Mouse (Mus musculus): ENCODE measurements at regions not wholly inside any gene's neighbourhood (a gene's known extent, or its start where the extent isn't known, plus 50 kb on each side); places are given as distances from the start of the nearest gene placed in this dataset.
A peak's percentile ranks its signal among the peaks of the same experiment; 100 is the strongest.

DNA sequence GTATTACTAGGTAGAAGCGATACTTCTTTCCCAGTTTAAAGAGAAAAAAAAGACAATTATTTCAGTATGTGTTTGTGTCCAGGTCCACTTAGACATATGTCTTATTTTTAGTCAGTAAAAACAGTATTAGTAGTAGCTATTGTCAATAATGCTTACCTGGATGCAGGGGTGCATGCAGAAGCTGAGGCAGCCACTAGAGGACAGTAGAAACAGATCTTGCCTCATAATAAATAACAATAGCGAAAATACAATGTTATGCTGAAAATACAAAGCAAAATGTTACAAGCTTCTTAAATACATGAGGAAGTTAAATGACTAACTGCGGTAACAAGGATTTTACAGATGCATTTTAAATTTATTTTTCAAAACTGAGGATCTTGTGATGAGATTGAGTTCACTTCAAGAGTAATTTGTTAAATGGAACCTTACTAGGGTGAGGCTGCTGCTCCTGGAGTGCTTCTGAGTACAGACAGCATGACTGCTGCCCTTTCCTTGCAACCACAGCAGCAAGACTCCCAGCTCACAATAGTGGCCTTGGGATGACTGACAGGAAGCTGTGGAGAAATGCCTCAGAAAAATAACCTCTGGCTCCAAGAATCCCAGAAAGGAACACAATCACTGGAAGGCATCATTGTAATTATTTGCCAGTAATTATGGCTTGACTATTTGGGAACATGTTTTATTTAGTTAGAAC, 728.8 kb downstream of the Brinp3 start:
- H3K27me3 ChIP-seq (ENCODE audit: control insufficient read depth in 1 of 2, insufficient read depth in 2 of 2, low read length in 2 of 2): no peaks in the 10 kb centered on the region
- H3K27ac ChIP-seq (ENCODE audit: control insufficient read depth, low read depth, low read length): no peak overlapping the region
- peaks cover 0 to 7% of the 10 kb centered on the region in 2 experiments; a peak in 2 of 4 replicates for H3K4me1 ChIP-seq (ENCODE audit: control insufficient read depth in 1 of 2, insufficient read depth in 2 of 2, low read length in 2 of 2)
- no peak overlapping the region for H3K4me3 ChIP-seq (ENCODE audit: control insufficient read depth in 1 of 2, insufficient read depth in 1 of 2, low read depth in 2 of 2, low read length in 2 of 2)
- no peaks in the 10 kb centered on the region for H3K36me3 ChIP-seq (ENCODE audit: control insufficient read depth in 1 of 2, insufficient read depth in 2 of 2, low read length in 2 of 2)
- H3K9ac ChIP-seq (ENCODE audit: control insufficient read depth, low read depth, low read length, poor library complexity, severe bottlenecking): no peak overlapping the region
- H3K79me2 ChIP-seq (ENCODE audit: control insufficient read depth, insufficient read depth, low read length, poor library complexity): no peaks in the 10 kb centered on the region
- peak; percentile 31 for DNase-seq (ENCODE audit: low read depth, low spot score)
- TF ChIP-seq RAD21 (IDR thresholded peaks at IDR 0.05; ENCODE audit: low read depth, low read length): peak; percentile 63
- peak; percentile 54 for TF ChIP-seq ZC3H11A (IDR thresholded peaks at IDR 0.05; ENCODE audit: low read depth, low read length)
- no peak for TF ChIP-seq CHD1 (IDR thresholded peaks at IDR 0.05; ENCODE audit: low read depth, low read length)
- no peak for TF ChIP-seq E2F4 (IDR thresholded peaks at IDR 0.05; ENCODE audit: borderline replicate concordance, low read depth, low read length)
- no peak for TF ChIP-seq GATA1 (IDR thresholded peaks at IDR 0.05; ENCODE audit: low read depth, low read length)
- no peak for TF ChIP-seq MAZ (IDR thresholded peaks at IDR 0.05; ENCODE audit: low read depth, low read length)
- TF ChIP-seq CTCF (IDR thresholded peaks at IDR 0.05 in 2 of 3, conservative IDR thresholded peaks at IDR 0.05 in 1 of 3; ENCODE audit: control insufficient read depth in 1 of 3, insufficient read depth in 1 of 3, low read depth in 2 of 3, low read length in 3 of 3, poor library complexity in 1 of 3, severe bottlenecking in 1 of 3): peak; percentile 38 to 66 (median 55)
- no peak for TF ChIP-seq ZNF384 (IDR thresholded peaks at IDR 0.05; ENCODE audit: low read depth, low read length)
- no peak for TF ChIP-seq TBP (IDR thresholded peaks at IDR 0.05; ENCODE audit: low read depth, low read length)
- TF ChIP-seq CHD2 (IDR thresholded peaks at IDR 0.05; ENCODE audit: low read length): no peak
- TF ChIP-seq POLR2AphosphoS5 (IDR thresholded peaks at IDR 0.05; ENCODE audit: borderline replicate concordance, low read depth, low read length): no peak
- TF ChIP-seq SMC3 (IDR thresholded peaks at IDR 0.05; ENCODE audit: low read depth, low read length): peak; percentile 70
- TF ChIP-seq NELFE (IDR thresholded peaks at IDR 0.05; ENCODE audit: low read depth, low read length): no peak
- H3K9me3 ChIP-seq (replicated peaks; ENCODE audit: insufficient read depth, low read length): no peaks in the 10 kb centered on the region

DNA sequence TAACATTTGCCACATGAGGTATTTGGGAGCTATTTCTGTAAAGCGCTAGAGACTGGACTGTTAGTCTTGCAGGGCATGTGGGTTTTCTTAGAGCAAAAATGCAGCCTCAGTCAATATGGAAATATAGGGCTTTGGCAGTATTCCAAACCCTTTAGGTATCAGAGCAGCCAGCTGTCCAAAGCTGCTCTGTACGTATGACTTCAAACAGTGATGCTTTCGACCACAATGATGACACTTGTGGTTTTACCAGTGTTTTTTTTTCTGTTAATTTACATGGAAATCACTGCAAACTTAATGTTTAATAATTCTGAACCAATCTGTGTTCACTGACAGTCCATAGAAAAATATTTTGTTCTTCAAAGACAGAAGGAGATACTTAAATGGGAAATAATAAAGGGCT, 743.0 kb downstream of the Brinp3 start:
- Histone ChIP-seq H3K36me3 (ENCODE audit: control insufficient read depth in 1 of 2, insufficient read depth in 2 of 2, low read length in 2 of 2) (no peaks in the 10 kb centered on the region), H3K27ac (ENCODE audit: control insufficient read depth, low read depth, low read length) (no peak overlapping the region), H3K9me3 (replicated peaks; ENCODE audit: insufficient read depth, low read length) (no peaks in the 10 kb centered on the region), H3K9ac (ENCODE audit: control insufficient read depth, low read depth, low read length, poor library complexity, severe bottlenecking) (no peak overlapping the region), H3K4me1 (ENCODE audit: control insufficient read depth in 1 of 2, insufficient read depth in 2 of 2, low read length in 2 of 2) (no peaks in the 10 kb centered on the region), H3K79me2 (ENCODE audit: control insufficient read depth, insufficient read depth, low read length, poor library complexity) (no peaks in the 10 kb centered on the region), H3K27me3 (ENCODE audit: control insufficient read depth in 1 of 2, insufficient read depth in 2 of 2, low read length in 2 of 2) (no peaks in the 10 kb centered on the region), H3K4me3 (ENCODE audit: control insufficient read depth in 1 of 2, insufficient read depth in 1 of 2, low read depth in 2 of 2, low read length in 2 of 2) (no peak overlapping the region)
- DNase-seq (ENCODE audit: low read depth, low spot score): peak; percentile 50
- TF ChIP-seq MEF2A (IDR thresholded peaks at IDR 0.05; ENCODE audit: extremely low read depth, insufficient replicate concordance, low read depth, low read length, poor library complexity, severe bottlenecking) (no peak), RCOR1 (IDR thresholded peaks at IDR 0.05; ENCODE audit: low read depth, low read length) (peak; percentile 81), TAL1 (IDR thresholded peaks at IDR 0.05; ENCODE audit: low read length) (0 out of 2 replicates have a peak, but pooled peaks have one; percentile 13), EP300 (IDR thresholded peaks at IDR 0.05; ENCODE audit: low read depth in 1 of 2, low read length in 2 of 2) (peak in 1 of 2 experiments; percentile 11; a peak in 1 of 4 replicates), TCF12 (IDR thresholded peaks at IDR 0.05; ENCODE audit: low read depth, low read length) (peak; percentile 38; the same call in 1 of the 2 replicates), UBTF (IDR thresholded peaks at IDR 0.05; ENCODE audit: borderline replicate concordance, insufficient read depth, low read depth, low read length) (no peak), MYB (IDR thresholded peaks at IDR 0.05; ENCODE audit: low read depth, low read length) (no peak), JUND (IDR thresholded peaks at IDR 0.05; ENCODE audit: low read depth, low read length) (no peak), POLR2AphosphoS5 (IDR thresholded peaks at IDR 0.05; ENCODE audit: borderline replicate concordance, low read depth, low read length) (no peak), MXI1 (IDR thresholded peaks at IDR 0.05; ENCODE audit: low read depth, low read length) (no peak), NRF1 (IDR thresholded peaks at IDR 0.05; ENCODE audit: insufficient read depth, low read depth, low read length, poor library complexity, severe bottlenecking) (no peak), GATA1 (IDR thresholded peaks at IDR 0.05; ENCODE audit: low read depth, low read length) (no peak), GABPA (IDR thresholded peaks at IDR 0.05; ENCODE audit: low read depth, low read length) (no peak), SIN3A (IDR thresholded peaks at IDR 0.05; ENCODE audit: low read length) (no peak), MAX (IDR thresholded peaks at IDR 0.05; ENCODE audit: low read length) (no peak), USF1 (IDR thresholded peaks at IDR 0.05; ENCODE audit: low read depth, low read length) (no peak), ZNF384 (IDR thresholded peaks at IDR 0.05; ENCODE audit: low read depth, low read length) (peak; percentile 60; the same call in 1 of the 2 replicates), ETS1 (IDR thresholded peaks at IDR 0.05; ENCODE audit: low read depth, low read length) (peak; percentile 73), MAZ (IDR thresholded peaks at IDR 0.05; ENCODE audit: low read depth, low read length) (no peak)

Data from MEL (cell line).